Mouse (Mus musculus): ENCODE measurements around the gene Nkx3-2. TPM values are rescaled to one million over a fixed set of nuclear protein-coding genes. Genes with fewer than 3 reads are reported as not detected.
A peak's percentile ranks its signal among the peaks of the same experiment; 100 is the strongest.

The Nkx3-2 gene
- polyA plus RNA-seq, 1 experiment, result not detected

- TF ChIP-seq CTCF (IDR thresholded peaks at IDR 0.05; ENCODE audit: borderline replicate concordance, extremely low read depth, insufficient read depth, insufficient read length) (no peak), POLR2A (IDR thresholded peaks at IDR 0.05; ENCODE audit: borderline replicate concordance, extremely low read depth, insufficient read depth, insufficient read length, poor library complexity, severe bottlenecking) (no peak)
Observed at GRCm38 (mm10) chr5:41780026-41780425, 15.7 kb upstream of the Nkx3-2 start.

GRCm38 (mm10) chr5:41775728-41776127, 11.4 kb upstream of the Nkx3-2 start:
- no peak for TF ChIP-seq POLR2A (IDR thresholded peaks at IDR 0.05; ENCODE audit: borderline replicate concordance, extremely low read depth, insufficient read depth, insufficient read length, poor library complexity, severe bottlenecking)
- no peak for TF ChIP-seq CTCF (IDR thresholded peaks at IDR 0.05; ENCODE audit: borderline replicate concordance, extremely low read depth, insufficient read depth, insufficient read length)

More at GRCm38 (mm10) chr5:41780026-41780425, 15.7 kb upstream of the Nkx3-2 start:
- no peak for DNase-seq (ENCODE audit: low read depth)

GRCm38 (mm10) chr5:41775273-41775672, 11.0 kb upstream of the Nkx3-2 start:
- TF ChIP-seq POLR2A (IDR thresholded peaks at IDR 0.05; ENCODE audit: borderline replicate concordance, extremely low read depth, insufficient read depth, insufficient read length, poor library complexity, severe bottlenecking) (no peak), CTCF (IDR thresholded peaks at IDR 0.05; ENCODE audit: borderline replicate concordance, extremely low read depth, insufficient read depth, insufficient read length) (no peak)
- DNase-seq (ENCODE audit: low read depth), result no peak

More at GRCm38 (mm10) chr5:41775728-41776127, 11.4 kb upstream of the Nkx3-2 start:
- no peak for DNase-seq (ENCODE audit: low read depth)

- peak; percentile 94 for DNase-seq (ENCODE audit: low read depth)
- TF ChIP-seq POLR2A (IDR thresholded peaks at IDR 0.05; ENCODE audit: borderline replicate concordance, extremely low read depth, insufficient read depth, insufficient read length, poor library complexity, severe bottlenecking) (no peak), CTCF (IDR thresholded peaks at IDR 0.05; ENCODE audit: borderline replicate concordance, extremely low read depth, insufficient read depth, insufficient read length) (peak; percentile 99)
Observed at GRCm38 (mm10) chr5:41768382-41769040, 4.2 kb upstream of the Nkx3-2 start.

GRCm38 (mm10) chr5:41767296-41768200, 3.2 kb upstream of the Nkx3-2 start:
- no peak for TF ChIP-seq CTCF (IDR thresholded peaks at IDR 0.05; ENCODE audit: borderline replicate concordance, extremely low read depth, insufficient read depth, insufficient read length)
- TF ChIP-seq POLR2A (IDR thresholded peaks at IDR 0.05; ENCODE audit: borderline replicate concordance, extremely low read depth, insufficient read depth, insufficient read length, poor library complexity, severe bottlenecking), result no peak
- DNase-seq (ENCODE audit: low read depth), result peak; percentile 44

GRCm38 (mm10) chr5:41766406-41767010, 2.2 kb upstream of the Nkx3-2 start:
- DNase-seq (ENCODE audit: low read depth), result peak; percentile 27
- TF ChIP-seq CTCF (IDR thresholded peaks at IDR 0.05; ENCODE audit: borderline replicate concordance, extremely low read depth, insufficient read depth, insufficient read length) (no peak), POLR2A (IDR thresholded peaks at IDR 0.05; ENCODE audit: borderline replicate concordance, extremely low read depth, insufficient read depth, insufficient read length, poor library complexity, severe bottlenecking) (no peak)

- peak; percentile 53 for DNase-seq (ENCODE audit: low read depth)
Observed at GRCm38 (mm10) chr5:41765626-41766405, 1.5 kb upstream of the Nkx3-2 start.

GRCm38 (mm10) chr5:41762947-41763730, 1.2 kb downstream of the Nkx3-2 start:
- peak; percentile 28 for DNase-seq (ENCODE audit: low read depth)
- TF ChIP-seq CTCF (IDR thresholded peaks at IDR 0.05; ENCODE audit: borderline replicate concordance, extremely low read depth, insufficient read depth, insufficient read length) (no peak), POLR2A (IDR thresholded peaks at IDR 0.05; ENCODE audit: borderline replicate concordance, extremely low read depth, insufficient read depth, insufficient read length, poor library complexity, severe bottlenecking) (no peak)

More at GRCm38 (mm10) chr5:41765626-41766405, 1.5 kb upstream of the Nkx3-2 start:
- TF ChIP-seq POLR2A (IDR thresholded peaks at IDR 0.05; ENCODE audit: borderline replicate concordance, extremely low read depth, insufficient read depth, insufficient read length, poor library complexity, severe bottlenecking), result no peak
- no peak for TF ChIP-seq CTCF (IDR thresholded peaks at IDR 0.05; ENCODE audit: borderline replicate concordance, extremely low read depth, insufficient read depth, insufficient read length)

- DNase-seq (ENCODE audit: low read depth), result peak; percentile 34
- TF ChIP-seq POLR2A (IDR thresholded peaks at IDR 0.05; ENCODE audit: borderline replicate concordance, extremely low read depth, insufficient read depth, insufficient read length, poor library complexity, severe bottlenecking), result no peak
- TF ChIP-seq CTCF (IDR thresholded peaks at IDR 0.05; ENCODE audit: borderline replicate concordance, extremely low read depth, insufficient read depth, insufficient read length), result no peak
Observed at GRCm38 (mm10) chr5:41762141-41762946, 2.0 kb downstream of the Nkx3-2 start.
